11 mouse cellular contexts compared by ENCODE assay signal in the genomic region with DNA sequence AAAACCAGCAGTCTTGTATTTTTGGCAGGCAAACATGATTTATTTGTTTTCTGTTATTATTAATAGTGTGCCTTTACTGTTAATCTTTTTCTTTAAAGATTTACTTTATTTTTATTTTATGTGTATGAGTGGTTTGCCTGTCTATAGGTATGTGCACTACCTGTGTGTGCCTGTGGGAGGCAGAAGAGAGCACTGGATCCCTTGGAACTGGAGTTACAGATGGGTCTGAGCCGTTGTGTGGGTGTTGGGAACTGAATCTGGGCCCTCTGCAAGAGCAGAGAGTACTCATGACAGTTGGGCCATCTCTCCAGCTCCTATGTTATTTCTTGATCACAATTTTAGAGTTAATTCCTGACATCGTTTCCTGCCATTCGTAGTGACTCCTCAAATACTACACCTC.
DNase-seq lines count a peak whose midpoint lies in the region; ATAC-seq and TF ChIP-seq lines count a peak whose summit lies in the region.
"Had no signal": no experiment of that assay in that cellular context is flagged by ENCODE, and none has a peak within 500 bp of the region (broad histone marks: within the 10 kb centered on the region; RNA-seq: fewer than 3 reads in every experiment).

No protein-coding gene starts in this region.

- no peak for DNase-seq in testis, postnatal 14 days (ENCODE audit: low spot score)
- peak; percentile 71 for DNase-seq in R1 (ENCODE audit: low read depth, low spot score)
- DNase-seq in adipocyte (ENCODE audit: low spot score), result no peak
- DNase-seq in Muller cell, postnatal 12 days (ENCODE audit: inconsistent ontology term), result no peak
- DNase-seq: cerebellum, adult 9-10 months; heart, postnatal 14 days had no signal

- H3K4me1 ChIP-seq in intestine, postnatal 0 days (replicated peaks; ENCODE audit: control insufficient read depth, insufficient read depth, low read length), result no peaks in the 10 kb centered on the region
- no peaks in the 10 kb centered on the region; the same call in 1 of the 2 replicates for H3K4me1 ChIP-seq in intestine, embryonic 15.5 days (replicated peaks)
- no peaks in the 10 kb centered on the region for H3K4me1 ChIP-seq in testis, adult 2 months (ENCODE audit: control insufficient read depth, insufficient read depth, low read length)
- H3K4me1 ChIP-seq: limb, embryonic 12.5 days had no signal

- H3K36me3 ChIP-seq in intestine, postnatal 0 days (ENCODE audit: control insufficient read depth, insufficient read depth), result no peaks in the 10 kb centered on the region
- no peaks in the 10 kb centered on the region for H3K36me3 ChIP-seq in intestine, embryonic 15.5 days
- no peaks in the 10 kb centered on the region for H3K36me3 ChIP-seq in testis, adult 2 months (ENCODE audit: control insufficient read depth, insufficient read depth, low read length)
- H3K36me3 ChIP-seq: limb, embryonic 12.5 days had no signal

- peak; percentile 55 for TF ChIP-seq CTCF in intestine, postnatal 0 days (IDR thresholded peaks at IDR 0.05; ENCODE audit: low read depth)
- TF ChIP-seq CTCF in testis, adult 2 months (IDR thresholded peaks at IDR 0.05; ENCODE audit: control insufficient read depth, insufficient read depth, insufficient replicate concordance, low read depth, low read length), result peak; percentile 32; the same call in 1 of the 2 replicates

- WGBS in intestine, postnatal 0 days, result 93% methylated on average over 3 of the region's 3 CpGs
- WGBS in intestine, embryonic 15.5 days, result 94% methylated on average over 3 of the region's 3 CpGs

- TF ChIP-seq POLR2A in testis, adult 2 months (IDR thresholded peaks at IDR 0.05; ENCODE audit: control insufficient read depth, low read depth, low read length), result no peak

- no peak overlapping the region for H3K4me3 ChIP-seq in intestine, postnatal 0 days (ENCODE audit: low read depth, low read length)
- H3K4me3 ChIP-seq in intestine, embryonic 15.5 days (replicated peaks), result no peak overlapping the region
- no peak overlapping the region for H3K4me3 ChIP-seq in testis, adult 2 months (ENCODE audit: control insufficient read depth, low read depth, low read length)
- H3K4me3 ChIP-seq: limb, embryonic 12.5 days had no signal

- no peak for ATAC-seq in intestine, postnatal 0 days
- ATAC-seq in intestine, embryonic 15.5 days, result no peak
- ATAC-seq: hindbrain, embryonic 16.5 days had no signal

- H3K4me2 ChIP-seq in intestine, postnatal 0 days (replicated peaks; ENCODE audit: low read depth), result no peak overlapping the region
- H3K4me2 ChIP-seq in intestine, embryonic 15.5 days (replicated peaks), result no peak overlapping the region
- H3K4me2 ChIP-seq: limb, embryonic 12.5 days had no signal

- H3K9me3 ChIP-seq in intestine, postnatal 0 days (ENCODE audit: control insufficient read depth), result no peaks in the 10 kb centered on the region
- no peaks in the 10 kb centered on the region for H3K9me3 ChIP-seq in intestine, embryonic 15.5 days
- H3K9me3 ChIP-seq: limb, embryonic 12.5 days had no signal

- no peaks in the 10 kb centered on the region for H3K27me3 ChIP-seq in intestine, postnatal 0 days (replicated peaks; ENCODE audit: control insufficient read depth, insufficient read depth, low read length)
- H3K27me3 ChIP-seq in intestine, embryonic 15.5 days (replicated peaks), result no peaks in the 10 kb centered on the region
- no peaks in the 10 kb centered on the region for H3K27me3 ChIP-seq in testis, adult 2 months (ENCODE audit: control insufficient read depth, insufficient read depth, low read length)
- H3K27me3 ChIP-seq: limb, embryonic 12.5 days had no signal

- no peak overlapping the region for H3K9ac ChIP-seq in intestine, postnatal 0 days (ENCODE audit: low read depth, low read length)
- no peak overlapping the region for H3K9ac ChIP-seq in intestine, embryonic 15.5 days
- H3K9ac ChIP-seq: limb, embryonic 12.5 days had no signal

- no peak overlapping the region for H3K27ac ChIP-seq in intestine, postnatal 0 days (ENCODE audit: low read depth, low read length)
- H3K27ac ChIP-seq in intestine, embryonic 15.5 days, result no peak overlapping the region
- no peak overlapping the region for H3K27ac ChIP-seq in testis, adult 2 months (ENCODE audit: control insufficient read depth, insufficient read depth, low read depth, low read length)
- H3K27ac ChIP-seq: limb, embryonic 12.5 days had no signal
